Mouse (Mus musculus) ES-Bruce4 (cell line): Measurements from ENCODE around the gene D430042O09Rik.

Source experiments
- CTCF ChIP-seq: IDR thresholded peaks from one replicate; pipeline ENCODE4 v1.8.1; 2011; ENCODE audit warnings: low read depth, low read length
- EP300 ChIP-seq: IDR thresholded peaks from 2 replicates; pipeline ENCODE4 v1.6.1; 2011; ENCODE audit warnings: low read depth, low read length; ENCODE audit not compliant: insufficient read depth
- POLR2A ChIP-seq: IDR thresholded peaks from one replicate; pipeline ENCODE4 v1.8.1; 2011; ENCODE audit warnings: low read length; ENCODE audit not compliant: insufficient read depth

GRCm38 (mm10) chr7:125722127-125722526 lies 14.4 kb downstream of the D430042O09Rik start:
- TF ChIP-seq CTCF (no peak), POLR2A (no peak), EP300 (no peak)
